Mouse (Mus musculus) heart, postnatal 36 days (tissue): ENCODE results near the gene Npas2. TPM values are rescaled to one million over a fixed set of nuclear protein-coding genes. Genes with fewer than 3 reads are reported as not detected.

ENCODE experiments used
- DNase-seq, 2 experiments: peaks; one replicate each; pipeline ENCODE4 v3.0.0; 2021 to 2022
- intact Hi-C: fragments of 180-260 bp; cut with DNase I; formaldehyde crosslinking; loops from one replicate; pipeline ENCODE4 v1.15.1; 2025
- total RNA-seq, 2 experiments: library from RNA; stranded (reverse); gene quantifications; 2 replicates each; pipeline ENCODE4 v1.2.3; 2021

The Npas2 gene
- total RNA-seq, 2 experiments from 2014 or later = 2.7 to 4.6 TPM

GRCm38 (mm10) chr1:39280989-39281875 is 87.7 kb downstream of the Npas2 start:
- intact Hi-C loops = loop anchor here (2.0 to 5.0 kb wide), 2 partner anchors 82 to 174 kb away; no protein-coding TSS in a partner anchor
- DNase-seq = peak in 1 of 2 experiments; percentile 38

- intact Hi-C loops = loop anchor here (2.0 to 5.0 kb wide), 2 partner anchors 83 to 175 kb away; no protein-coding TSS in a partner anchor
- DNase-seq = no peak
Measured at GRCm38 (mm10) chr1:39281888-39282287, 88.4 kb downstream of the Npas2 start.

- no peak for DNase-seq
- intact Hi-C loops = loop anchor here (5.0 kb wide), 1 partner anchor 176 kb away; no protein-coding TSS in a partner anchor
Measured at GRCm38 (mm10) chr1:39283323-39283722, 89.8 kb downstream of the Npas2 start.

- intact Hi-C loops = loop anchor here (5.0 kb wide), 3 partner anchors 48 to 177 kb away; no protein-coding TSS in a partner anchor
- peak; percentile 48 to 49 for DNase-seq
Measured at GRCm38 (mm10) chr1:39284786-39285185, 91.3 kb downstream of the Npas2 start.

- intact Hi-C loops = loop anchor here (5.0 kb wide), 2 partner anchors 45 to 55 kb away; no protein-coding TSS in a partner anchor
- DNase-seq = no peak
Measured at GRCm38 (mm10) chr1:39287076-39287475, 93.5 kb downstream of the Npas2 start.

GRCm38 (mm10) chr1:39287831-39288230 is 94.3 kb downstream of the Npas2 start:
- intact Hi-C loops = loop anchor here (5.0 kb wide), 2 partner anchors 44 to 56 kb away; no protein-coding TSS in a partner anchor
- DNase-seq = no peak

GRCm38 (mm10) chr1:39288425-39288824 is 94.9 kb downstream of the Npas2 start:
- intact Hi-C loops = loop anchor here (5.0 kb wide), 2 partner anchors 44 to 56 kb away; no protein-coding TSS in a partner anchor
- no peak for DNase-seq

GRCm38 (mm10) chr1:39292001-39292400 is 98.5 kb downstream of the Npas2 start:
- intact Hi-C loops = no loop called here
- no peak for DNase-seq

GRCm38 (mm10) chr1:39298294-39298693 is 104.8 kb downstream of the Npas2 start:
- DNase-seq = no peak
- intact Hi-C loops = no loop called here

GRCm38 (mm10) chr1:39300243-39300642 is 106.7 kb downstream of the Npas2 start:
- DNase-seq = no peak
- intact Hi-C loops = no loop called here

- intact Hi-C loops = no loop called here
- no peak for DNase-seq
Measured at GRCm38 (mm10) chr1:39300676-39301075, 107.1 kb downstream of the Npas2 start.

- intact Hi-C loops = no loop called here
- DNase-seq = no peak
Measured at GRCm38 (mm10) chr1:39302246-39302645, 108.7 kb downstream of the Npas2 start.

GRCm38 (mm10) chr1:39303054-39303649 is 109.6 kb downstream of the Npas2 start:
- no peak for DNase-seq
- intact Hi-C loops = no loop called here

GRCm38 (mm10) chr1:39307291-39307690 is 113.8 kb downstream of the Npas2 start:
- intact Hi-C loops = no loop called here
- no peak for DNase-seq

GRCm38 (mm10) chr1:39307971-39308370 is 114.4 kb downstream of the Npas2 start:
- intact Hi-C loops = no loop called here
- no peak for DNase-seq

GRCm38 (mm10) chr1:39309548-39309947 is 116.0 kb downstream of the Npas2 start:
- intact Hi-C loops = no loop called here
- DNase-seq = no peak

- intact Hi-C loops = no loop called here
- no peak for DNase-seq
Measured at GRCm38 (mm10) chr1:39312345-39312967, 118.9 kb downstream of the Npas2 start.

- DNase-seq = no peak
- intact Hi-C loops = no loop called here
Measured at GRCm38 (mm10) chr1:39313352-39314245, 120.1 kb downstream of the Npas2 start.

GRCm38 (mm10) chr1:39317935-39318334 is 124.4 kb downstream of the Npas2 start:
- intact Hi-C loops = no loop called here
- DNase-seq = peak in 1 of 2 experiments; percentile 32

- no peak for DNase-seq
- intact Hi-C loops = no loop called here
Measured at GRCm38 (mm10) chr1:39318870-39319269, 125.3 kb downstream of the Npas2 start.
